Mouse (Mus musculus): ENCODE results near the gene Zfp114. TPM values are rescaled to one million over a fixed set of nuclear protein-coding genes. Genes with fewer than 3 reads are reported as not detected.

Gene Zfp114
- total RNA-seq (2017), result 1.5 and 3.2 TPM in 2 replicates

DNA sequence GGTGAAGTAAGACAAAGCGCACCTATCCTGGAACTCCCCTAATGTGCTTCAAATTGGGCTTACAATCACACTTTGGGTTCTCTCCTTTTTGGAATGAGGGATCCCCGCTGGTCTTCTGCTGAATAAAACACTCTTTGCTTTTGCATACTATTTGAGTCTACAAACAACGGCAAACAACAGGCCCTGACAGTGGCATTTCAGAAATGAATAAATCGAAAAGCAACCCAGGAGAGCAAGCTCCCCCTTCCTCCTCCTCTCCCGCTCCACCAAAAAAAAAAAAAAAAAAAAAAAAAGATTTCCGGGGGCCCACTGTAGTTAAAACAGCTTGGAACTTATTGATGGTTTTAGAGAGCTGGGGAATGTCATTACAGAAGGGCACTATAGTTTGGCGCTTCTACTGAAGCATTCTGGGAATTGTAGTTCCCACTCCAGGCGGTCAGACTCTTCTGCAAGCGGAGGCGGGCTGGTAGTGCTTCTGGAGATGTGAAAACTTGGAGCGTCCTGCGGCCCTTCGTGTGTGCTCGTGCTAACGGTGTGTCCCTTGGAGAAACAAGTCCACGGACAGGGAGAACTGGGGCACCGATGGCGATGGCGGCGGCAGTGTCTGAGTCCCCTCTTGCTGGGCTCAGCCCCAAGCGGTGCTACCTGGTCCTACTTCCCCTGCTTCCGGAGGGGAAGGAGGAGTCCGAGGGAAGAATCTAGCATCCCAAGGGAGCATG lies at the start of gene Zfp114:
Zfp114 (plus strand) TSS at position 443 of the 719 bp plus-strand sequence.
- peak; percentile 94 for ATAC-seq (replicated peaks; ENCODE audit: low read depth, poor library complexity, severe bottlenecking)

DNA sequence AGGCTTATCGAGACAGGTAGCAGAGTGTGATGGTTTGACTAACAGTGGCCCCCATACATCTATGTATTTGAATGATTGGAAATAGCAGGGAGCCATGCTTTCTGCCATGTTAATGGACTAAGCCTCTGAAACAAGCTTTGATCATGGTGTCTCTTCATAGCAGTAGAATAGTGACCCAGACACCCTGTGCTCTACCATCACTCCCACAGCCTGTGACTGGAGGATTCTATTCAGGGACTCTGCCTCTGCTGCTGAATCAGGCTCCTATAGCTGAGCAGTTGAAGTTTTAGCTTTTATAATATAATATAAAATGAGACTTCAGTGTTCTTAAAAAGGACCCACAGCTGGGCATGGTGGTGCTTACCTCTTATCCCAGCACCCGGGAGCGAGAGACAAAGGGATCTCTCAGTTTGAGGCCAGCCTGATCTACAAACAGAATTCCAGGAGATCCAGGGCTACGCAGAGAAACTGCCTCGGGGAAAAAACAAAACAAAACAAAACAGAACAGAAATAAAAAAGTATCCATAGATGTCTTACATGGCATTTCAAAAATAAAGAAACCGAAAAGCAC lies 41.4 kb upstream of the Zfp114 start:
- ATAC-seq (replicated peaks; ENCODE audit: low read depth, poor library complexity, severe bottlenecking), result no peak

DNA sequence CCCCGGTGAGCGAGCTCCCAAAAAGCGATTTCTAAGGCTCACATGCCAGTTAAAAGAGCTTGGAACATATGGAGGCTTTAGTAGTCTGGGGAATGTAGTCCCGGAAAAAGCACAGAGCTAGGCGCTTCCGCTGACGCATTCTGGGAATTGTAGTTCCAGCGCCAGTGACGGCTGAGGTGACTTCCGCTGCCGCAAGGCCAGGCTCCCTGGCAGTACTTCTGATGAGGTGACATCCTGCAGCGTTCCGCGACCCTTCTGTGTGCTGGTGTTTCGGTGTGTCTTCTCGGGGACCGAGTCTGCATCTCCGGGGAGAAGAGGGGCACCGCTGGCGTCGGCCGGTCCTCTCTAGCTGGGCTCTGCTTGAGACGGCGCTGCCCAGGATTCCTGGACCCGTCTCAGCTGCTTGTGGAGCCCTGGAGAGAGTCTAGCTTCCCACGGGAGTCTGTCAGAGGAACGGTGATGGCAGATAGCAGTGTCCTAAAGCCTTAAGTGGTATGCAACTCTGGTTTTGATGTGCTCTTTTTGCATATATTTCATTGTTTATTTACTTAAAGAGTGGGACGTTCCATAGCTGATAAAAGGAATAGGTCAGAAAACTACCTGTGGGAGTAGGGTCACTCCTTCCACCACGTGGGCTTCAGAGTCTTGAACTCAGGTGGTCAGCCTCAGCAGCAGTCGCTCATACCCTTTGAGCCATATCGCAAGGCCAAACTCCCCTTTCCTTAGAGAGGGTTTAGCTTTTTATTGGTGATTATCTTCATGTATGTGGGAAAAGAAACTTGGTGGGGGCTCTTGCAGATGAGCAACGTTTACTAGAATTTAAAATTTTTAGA lies 40.6 kb upstream of the Zfp114 start, which contains the start of gene Zfp235:
Zfp235 (plus strand) TSS at position 174 of the 833 bp plus-strand sequence.
- ATAC-seq (replicated peaks; ENCODE audit: low read depth, poor library complexity, severe bottlenecking), result peak; percentile 100

DNA sequence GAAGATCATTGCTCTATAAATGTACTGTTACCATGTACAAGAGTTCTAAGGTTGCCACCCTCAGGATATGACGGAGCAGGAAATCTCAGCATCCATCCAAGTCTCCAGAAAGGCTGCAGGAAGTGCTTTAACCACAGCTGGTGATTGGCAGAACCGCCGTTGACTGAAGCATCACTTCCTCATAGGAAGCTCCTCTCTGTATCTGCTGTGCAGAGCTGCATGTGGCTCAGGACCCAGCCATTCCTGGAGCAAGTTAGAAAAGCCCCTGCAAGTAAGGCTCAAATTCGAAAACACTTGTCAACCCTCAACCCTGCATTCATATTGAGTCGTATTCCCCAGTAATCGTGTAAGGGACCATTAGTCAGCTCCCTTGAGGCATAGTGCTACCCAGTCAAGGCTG lies 32.3 kb upstream of the Zfp114 start:
- ATAC-seq (replicated peaks; ENCODE audit: low read depth, poor library complexity, severe bottlenecking), result peak; percentile 100

DNA sequence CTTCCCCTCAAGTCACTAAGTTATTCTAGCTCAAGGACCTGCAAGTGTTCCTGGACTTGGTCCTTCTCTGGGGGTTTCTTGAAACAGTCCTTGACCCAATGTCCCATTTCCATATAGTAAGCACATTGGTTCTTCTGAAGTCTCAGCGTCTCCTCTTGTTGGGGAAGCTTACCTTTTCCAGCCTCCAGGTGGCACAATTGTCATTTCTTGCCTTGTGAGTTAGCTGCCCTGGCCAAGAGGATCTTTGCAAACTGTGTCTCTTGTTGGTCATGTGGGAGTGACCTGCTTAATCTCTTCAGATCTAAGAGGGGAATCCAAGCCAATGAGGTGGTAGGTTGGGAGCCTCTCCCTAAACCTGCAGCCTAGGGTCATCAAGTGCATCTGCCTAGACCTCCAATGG lies 21.6 kb upstream of the Zfp114 start:
- peak; percentile 88 for ATAC-seq (replicated peaks; ENCODE audit: low read depth, poor library complexity, severe bottlenecking)

DNA sequence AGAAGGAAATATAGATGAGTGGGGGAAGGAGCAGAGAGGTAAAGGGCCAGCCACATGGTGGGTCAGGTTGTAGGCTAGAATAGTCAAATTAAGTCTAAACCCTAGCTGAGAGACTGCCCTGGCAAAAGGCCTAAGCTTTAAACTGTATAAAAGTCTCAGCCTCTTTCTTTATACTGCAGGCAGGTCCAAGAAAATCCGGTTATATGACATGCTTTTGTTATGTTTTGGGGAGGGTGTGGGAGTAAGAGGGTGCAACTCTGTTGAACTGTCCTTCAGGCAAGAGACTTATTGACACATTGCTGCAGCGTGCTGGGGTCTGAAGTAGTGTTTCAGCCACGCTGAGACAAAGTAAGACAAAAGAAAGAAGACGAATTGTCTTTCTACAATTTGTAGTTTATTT lies 2.7 kb upstream of the Zfp114 start:
- no peak for ATAC-seq (replicated peaks; ENCODE audit: low read depth, poor library complexity, severe bottlenecking)

DNA sequence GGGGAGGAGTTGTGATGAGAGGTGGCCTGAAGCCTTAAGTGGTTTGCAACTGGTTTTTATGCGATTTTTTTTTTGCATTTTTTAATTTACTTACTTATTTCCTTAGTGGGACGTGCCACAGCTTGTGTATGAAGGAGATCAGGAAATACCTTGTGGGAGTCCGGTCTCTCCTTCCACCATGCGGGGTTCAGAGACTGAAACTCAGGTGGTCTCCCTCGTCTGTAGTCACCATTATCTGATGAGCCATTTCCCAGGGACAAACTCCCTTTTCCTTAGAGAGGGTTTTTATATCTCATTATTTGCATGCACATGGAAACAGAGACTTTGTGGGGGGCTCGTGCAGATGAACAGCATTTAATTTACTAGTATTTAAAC lies 464 bp downstream of the Zfp114 start:
- peak; percentile 16; the same call in 1 of the 2 replicates for ATAC-seq (replicated peaks; ENCODE audit: low read depth, poor library complexity, severe bottlenecking)

DNA sequence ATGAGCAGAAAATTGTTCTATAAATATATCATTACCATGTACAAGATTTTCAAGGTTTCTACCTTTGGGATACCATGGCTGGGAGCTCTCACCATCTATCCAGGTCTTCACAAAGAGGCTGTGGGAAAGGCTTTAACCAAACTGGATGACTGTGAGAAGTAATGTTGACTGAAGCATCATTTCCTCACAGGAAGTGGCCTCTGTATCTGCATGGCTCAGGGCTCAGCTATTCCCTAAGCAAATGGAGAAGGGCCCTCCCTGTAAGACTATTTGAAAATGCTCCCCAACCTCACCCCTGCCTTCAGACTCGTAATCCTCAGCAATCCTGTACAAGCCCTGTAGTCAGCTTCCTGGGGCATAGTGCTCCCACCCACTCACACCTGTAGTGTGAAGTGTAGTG lies 12.8 kb downstream of the Zfp114 start:
- peak; percentile 60 for ATAC-seq (replicated peaks; ENCODE audit: low read depth, poor library complexity, severe bottlenecking)

DNA sequence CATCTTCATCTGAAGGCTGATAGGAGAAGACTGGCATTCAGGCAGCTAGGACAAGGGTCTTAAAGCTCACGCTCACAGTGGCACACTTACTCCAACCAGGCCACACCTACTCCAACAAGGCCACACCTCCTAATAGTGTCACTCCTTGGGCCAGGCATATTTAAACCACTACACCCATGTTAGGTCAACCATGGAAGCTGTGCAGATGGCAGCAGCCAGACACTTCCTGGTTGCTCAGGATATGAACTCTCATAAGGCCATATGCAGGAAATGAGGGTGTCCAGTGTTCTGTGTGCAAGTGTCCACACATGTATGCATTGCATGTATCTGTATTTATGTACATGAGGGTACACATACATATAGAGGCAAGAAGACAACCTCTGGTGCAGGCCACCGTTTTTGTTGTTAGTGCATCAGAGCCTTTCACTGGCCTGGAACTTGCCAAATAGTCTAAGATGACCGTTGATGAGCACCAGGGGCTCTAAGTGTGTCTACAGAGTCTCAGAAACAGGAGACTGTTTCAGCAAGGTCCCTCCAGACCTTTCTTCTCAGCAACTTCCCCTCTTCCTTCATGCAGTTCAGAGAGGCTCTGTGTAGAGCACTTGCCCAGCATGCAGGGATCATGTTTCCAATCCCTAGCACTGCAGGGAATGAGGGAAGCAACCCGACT lies 14.2 kb downstream of the Zfp114 start:
- peak; percentile 42; the same call in 1 of the 2 replicates for ATAC-seq (replicated peaks; ENCODE audit: low read depth, poor library complexity, severe bottlenecking)

DNA sequence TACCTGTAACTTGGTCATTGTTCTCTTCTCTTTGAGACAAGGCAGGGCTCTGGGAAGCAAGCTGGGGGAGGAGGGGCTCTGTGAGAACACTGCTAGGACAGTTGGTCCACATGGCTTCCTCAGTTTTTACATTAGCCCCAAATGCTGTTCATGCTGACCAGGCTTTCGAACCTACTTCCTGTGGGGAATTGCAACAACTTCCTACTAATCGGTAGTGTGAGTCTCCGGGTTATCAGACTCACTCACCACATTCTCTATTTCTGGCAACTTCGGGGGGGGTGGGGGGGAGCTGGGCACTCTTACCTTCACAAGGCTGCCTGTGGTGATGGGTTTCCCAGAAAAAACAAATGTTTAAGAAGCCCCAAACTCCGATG lies 14.7 kb downstream of the Zfp114 start:
- ATAC-seq (replicated peaks; ENCODE audit: low read depth, poor library complexity, severe bottlenecking), result peak; percentile 75

DNA sequence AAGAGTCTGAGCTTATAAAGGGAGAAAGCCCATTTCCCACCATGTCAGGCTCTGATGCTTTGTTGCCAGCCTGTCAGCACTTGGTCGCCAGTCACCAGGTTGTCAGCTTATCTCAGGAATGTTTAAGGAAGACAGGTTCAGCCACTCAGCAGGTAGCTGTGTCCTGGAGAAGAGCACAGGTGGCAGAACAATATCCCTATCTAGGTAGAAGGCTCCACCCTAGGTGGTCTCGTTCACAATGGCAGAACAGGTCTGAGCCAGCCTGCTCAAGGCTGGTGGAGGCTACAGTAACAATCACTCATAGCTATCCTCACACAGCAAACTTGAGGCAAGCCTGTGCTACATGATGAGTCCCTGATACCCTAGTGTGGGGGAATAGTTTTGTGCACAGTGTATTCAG lies 16.5 kb downstream of the Zfp114 start:
- ATAC-seq (replicated peaks; ENCODE audit: low read depth, poor library complexity, severe bottlenecking), result no peak

DNA sequence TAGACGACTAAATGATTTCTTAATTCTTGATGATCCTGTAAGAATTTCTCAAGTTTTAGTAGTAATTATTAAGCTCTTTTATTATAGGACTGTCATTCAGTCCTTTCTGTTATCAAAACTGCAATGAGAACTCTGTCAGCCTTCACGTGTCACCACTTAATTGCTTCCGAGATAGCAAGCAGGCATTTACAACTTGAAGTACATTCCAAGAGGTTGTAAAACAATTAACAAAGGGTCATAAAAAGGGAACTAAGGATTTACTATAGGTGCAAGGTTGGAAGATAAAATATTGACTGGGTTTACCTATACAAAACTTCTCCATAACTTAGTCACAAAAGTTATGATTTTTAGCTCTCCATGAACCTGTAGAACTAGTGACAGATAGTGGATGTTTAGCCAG lies 18.3 kb downstream of the Zfp114 start:
- ATAC-seq (replicated peaks; ENCODE audit: low read depth, poor library complexity, severe bottlenecking), result no peak

DNA sequence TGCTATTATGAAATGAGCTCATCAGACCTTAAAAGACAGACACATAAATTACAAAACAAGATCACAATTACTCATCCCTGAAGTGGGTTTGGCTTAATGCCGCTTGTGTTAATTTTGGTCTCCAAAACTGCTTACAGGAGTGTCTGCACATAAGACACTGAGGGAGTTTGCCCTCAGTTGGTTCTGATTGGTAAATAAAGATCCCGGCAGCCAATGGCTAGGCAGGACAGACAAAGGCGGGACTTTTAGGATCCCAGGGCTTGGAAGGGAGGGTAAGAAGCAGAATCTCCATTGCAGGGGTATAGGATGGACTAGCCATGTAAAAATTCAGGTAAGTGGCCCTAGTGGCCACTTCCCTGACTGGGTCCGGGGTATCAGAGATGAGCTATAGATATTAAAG lies 22.1 kb downstream of the Zfp114 start:
- ATAC-seq (replicated peaks; ENCODE audit: low read depth, poor library complexity, severe bottlenecking), result no peak

DNA sequence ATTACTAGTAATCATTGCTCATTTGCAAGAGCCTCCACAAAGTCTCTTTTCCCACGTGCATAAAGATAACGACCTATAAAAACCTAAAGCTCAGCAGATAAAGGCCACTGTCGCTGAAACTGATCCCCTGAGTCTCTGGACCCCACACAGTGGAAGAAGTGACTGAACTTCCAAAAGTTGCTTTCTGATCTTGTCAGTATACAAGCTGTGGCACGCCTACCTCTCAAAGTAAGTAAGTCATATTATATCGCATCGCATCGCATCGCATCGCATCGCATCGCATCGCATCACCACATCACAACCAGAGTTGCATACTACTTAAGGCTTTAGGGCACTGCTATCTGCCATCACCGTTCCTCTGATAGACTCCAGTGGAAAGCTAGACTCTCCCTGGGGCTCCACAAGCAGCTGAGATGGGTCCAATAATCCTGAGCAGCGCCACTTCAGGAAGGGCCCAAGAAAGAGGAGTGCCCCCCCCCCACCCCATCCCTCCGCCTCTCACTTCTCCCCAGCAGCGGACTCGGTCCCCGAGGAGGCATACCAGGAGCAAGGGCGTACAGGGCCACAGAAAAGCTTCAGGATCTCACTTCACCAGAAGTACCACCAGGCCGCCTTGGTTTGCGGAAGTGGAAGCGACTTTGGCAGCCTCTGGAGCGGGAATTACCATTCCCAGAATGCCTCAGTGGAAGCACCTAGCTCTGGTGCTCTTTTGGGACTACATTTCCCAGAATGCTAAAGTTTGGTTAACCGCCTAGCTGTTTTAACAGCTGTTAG lies 32.8 kb downstream of the Zfp114 start:
- peak; percentile 99 for ATAC-seq (replicated peaks; ENCODE audit: low read depth, poor library complexity, severe bottlenecking)

DNA sequence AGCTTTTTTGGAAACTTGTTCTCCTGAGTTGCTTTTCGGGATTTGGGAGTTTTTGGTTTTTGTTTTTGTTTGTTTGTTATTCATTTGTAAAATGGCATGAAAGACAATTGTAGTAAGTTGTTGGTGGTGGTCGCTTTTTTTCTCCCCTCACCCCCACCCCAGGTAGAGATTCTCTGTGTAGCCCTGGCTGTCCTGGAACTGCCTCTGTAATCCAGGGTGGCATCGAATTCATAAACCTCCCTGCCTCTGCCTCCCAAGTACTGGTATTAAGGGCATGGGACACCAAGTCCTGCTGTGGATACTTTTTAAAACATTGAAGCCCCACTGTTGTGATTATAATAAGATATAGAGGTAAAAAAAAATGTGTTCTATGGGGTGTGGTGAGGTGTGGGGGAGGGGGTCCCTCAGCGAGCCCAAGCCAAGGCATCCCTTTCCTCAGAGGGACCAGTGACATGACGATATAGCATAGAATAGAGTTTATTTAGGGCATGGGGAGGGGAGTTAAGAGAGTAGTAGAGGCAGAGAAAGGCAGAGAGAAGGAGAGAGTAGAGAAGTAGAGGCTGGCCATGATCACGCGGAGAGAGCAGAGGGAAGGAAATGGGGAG lies 33.5 kb downstream of the Zfp114 start:
- no peak for ATAC-seq (replicated peaks; ENCODE audit: low read depth, poor library complexity, severe bottlenecking)

DNA sequence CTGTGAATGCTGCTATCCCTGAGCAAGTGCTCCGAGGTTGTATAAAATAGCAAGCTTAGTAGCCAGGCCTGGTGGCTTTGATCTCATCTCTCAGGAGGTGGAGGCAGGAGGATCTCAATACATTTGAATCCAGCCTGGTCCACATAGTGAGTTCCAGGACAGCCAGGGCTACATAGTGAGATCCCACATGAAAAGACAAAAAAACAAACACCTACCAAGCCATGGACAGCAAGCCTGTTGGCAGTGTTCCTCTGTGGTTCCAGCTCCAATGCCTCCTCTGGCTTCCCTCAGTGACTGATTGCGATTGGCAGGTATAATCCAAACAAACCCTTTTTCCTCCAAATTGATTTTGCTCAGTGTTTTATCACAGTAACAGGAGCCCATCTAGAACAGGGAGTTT lies 35.4 kb downstream of the Zfp114 start:
- no peak for ATAC-seq (replicated peaks; ENCODE audit: low read depth, poor library complexity, severe bottlenecking)

DNA sequence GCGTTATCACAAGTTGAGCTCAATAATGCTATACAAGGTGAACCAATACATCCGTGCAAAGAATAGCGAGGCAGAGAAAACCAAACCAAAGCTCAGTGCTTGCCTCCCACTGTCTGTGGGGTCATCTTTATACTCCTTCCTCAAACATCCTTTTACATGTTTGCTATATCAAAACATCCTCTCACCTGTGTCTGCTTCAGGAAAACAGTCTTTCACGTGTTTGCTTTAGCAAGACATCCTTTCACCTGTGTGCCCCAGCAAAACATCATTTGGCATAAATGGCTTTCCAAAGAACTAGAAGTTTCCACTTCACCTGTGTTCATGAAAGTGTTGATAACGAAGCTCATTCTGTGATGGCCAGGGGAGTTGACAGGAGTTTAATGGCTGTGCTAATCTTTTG lies 36.5 kb downstream of the Zfp114 start, which contains the start of gene Zfp111:
Zfp111 (minus strand) TSS at position 101 of the 400 bp plus-strand sequence.
- no peak for ATAC-seq (replicated peaks; ENCODE audit: low read depth, poor library complexity, severe bottlenecking)

Measured in common myeloid progenitor, adult 5-6 weeks (primary cell).